Mouse (Mus musculus) retina, adult 2 months (tissue): Measurements from ENCODE around the gene Myf6.

Experiments
- DNase-seq: peaks from one replicate; pipeline ENCODE4 v3.0.0-alpha.2; 2012; ENCODE audit warnings: low read depth, low spot score

Myf6 gene

DNA sequence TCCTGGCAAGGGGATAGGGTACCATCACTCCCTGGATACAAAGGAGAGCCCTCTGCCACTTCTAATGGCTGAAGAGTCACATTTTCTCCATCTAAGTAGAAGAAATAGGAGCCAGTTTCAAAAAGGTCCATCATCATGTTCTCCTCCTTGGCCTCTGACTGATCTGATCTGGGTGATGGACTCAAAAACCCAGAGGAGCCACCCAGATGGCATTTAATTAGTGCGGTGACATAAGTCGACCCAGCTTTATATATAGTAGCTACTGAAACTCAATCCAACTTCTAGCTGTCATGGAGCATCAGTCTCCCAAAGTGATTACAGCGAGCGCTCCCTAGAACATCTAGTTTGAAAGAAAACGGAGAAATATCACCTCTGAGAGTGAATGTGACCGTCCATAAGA lies at the start of gene Myf6:
TSS of gene Myf6 (minus strand) at position 170 of the 400 bp plus-strand sequence.
- no peak for DNase-seq

- DNase-seq, result no peak
Measured at GRCm38 (mm10) chr10:107543026-107543425, 48.5 kb upstream of the Myf6 start.

- no peak for DNase-seq
Measured at GRCm38 (mm10) chr10:107528758-107529157, 34.2 kb upstream of the Myf6 start.

GRCm38 (mm10) chr10:107519216-107519615 lies 24.7 kb upstream of the Myf6 start:
- DNase-seq, result no peak

- DNase-seq, result no peak
Measured at GRCm38 (mm10) chr10:107516641-107517040, 22.1 kb upstream of the Myf6 start.

DNA sequence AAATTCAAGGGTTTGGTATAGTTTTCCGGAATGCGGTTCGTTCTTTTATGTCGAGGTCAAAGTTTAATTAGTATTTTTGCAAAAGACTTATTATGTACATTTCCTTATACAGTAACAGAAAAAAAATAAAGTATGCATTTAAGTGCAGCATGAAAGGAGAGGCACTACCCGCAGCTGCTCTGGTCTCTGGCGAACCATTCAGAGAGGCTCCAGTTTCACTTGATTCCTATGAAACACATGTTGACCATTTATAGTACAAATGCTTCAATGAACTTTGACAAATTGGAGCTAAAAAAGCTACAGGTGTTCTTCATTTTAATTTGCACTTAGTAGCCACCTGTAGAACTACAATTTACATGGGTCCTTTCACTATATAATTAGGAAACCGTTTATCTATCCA lies 20.2 kb upstream of the Myf6 start:
- DNase-seq, result no peak

DNA sequence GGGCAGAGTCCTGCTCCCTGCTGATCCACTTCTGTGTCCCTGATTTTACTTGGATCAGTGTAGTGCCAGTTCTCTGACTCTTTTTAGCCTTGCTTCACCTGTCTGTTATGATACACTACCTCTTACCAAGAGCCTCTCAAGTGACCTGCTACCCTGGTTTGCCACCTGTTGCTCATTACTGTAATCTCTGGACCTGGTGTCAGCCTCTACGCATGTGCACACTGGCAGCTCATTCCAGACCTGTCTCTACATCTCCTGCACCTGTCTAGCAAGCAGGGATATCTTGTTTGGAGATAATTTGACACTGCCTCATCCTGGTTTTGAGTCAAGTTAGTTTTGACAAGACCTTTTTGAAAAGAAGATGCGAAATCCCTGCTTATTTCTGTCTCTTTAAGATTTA lies 11.9 kb upstream of the Myf6 start:
- no peak for DNase-seq

DNA sequence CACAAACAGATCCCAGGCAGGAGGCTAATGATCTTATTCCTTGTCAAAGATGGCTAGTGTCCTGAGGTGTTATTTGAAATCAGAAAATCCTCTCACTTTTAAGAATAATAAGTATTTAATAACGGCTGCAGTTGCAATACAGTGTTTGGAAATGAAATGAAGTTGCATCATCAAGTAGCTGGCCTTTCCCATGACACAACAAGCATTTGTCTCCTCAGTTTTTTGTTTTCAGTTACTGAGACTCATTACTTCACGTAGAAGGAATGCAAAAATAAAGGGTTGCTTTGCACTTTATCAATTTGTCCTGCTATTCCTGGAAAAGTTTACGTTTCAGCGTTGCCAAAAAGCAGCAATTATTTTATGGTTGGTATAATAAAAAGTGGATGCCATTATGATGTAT lies 8.9 kb upstream of the Myf6 start:
- DNase-seq, result no peak

- no peak for DNase-seq
Measured at GRCm38 (mm10) chr10:107502193-107502592, 7.7 kb upstream of the Myf6 start.

DNA sequence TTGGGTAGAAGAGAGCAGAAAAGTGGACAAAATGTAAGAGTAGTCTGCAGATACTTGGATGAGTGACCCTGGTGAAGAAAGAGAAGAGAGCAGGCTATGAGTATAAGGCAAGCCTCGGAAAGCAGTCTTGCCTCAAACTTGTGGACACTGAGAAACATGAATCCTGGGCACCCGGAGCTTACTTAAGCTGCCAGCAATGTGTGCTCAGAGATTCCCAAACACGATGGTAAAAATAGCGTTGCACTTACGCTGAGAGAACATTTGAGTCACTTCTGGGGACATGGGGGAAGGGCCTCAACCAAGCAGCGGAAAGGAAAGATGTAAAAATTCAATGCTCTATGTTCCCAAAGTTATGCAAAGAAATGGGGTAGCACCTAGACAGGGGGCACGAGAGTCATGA lies 5.1 kb upstream of the Myf6 start:
- DNase-seq, result no peak

DNA sequence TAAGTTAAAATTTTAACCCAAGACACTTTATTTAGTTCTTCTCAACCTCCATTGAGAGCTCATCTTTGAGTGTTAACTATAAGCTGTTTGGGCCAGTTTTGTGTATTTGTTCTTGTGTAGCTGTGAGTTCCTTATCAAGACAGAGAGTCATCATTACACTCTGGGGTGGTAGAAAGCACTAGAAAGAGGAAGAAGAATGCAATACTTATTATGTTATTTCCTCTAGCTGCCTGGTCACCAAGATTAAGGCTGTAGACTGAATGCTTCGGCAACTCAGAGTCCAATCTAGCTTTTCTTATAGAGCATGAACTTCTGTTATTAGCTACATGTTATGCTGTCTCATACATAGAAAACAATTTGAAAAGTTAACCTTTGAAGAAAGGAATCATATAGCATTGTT lies 1.9 kb upstream of the Myf6 start:
- DNase-seq, result no peak

- no peak for DNase-seq
Measured at GRCm38 (mm10) chr10:107493580-107494474, 710 bp downstream of the Myf6 start.

- DNase-seq, result no peak
Measured at GRCm38 (mm10) chr10:107492867-107493579, 1.5 kb downstream of the Myf6 start.

GRCm38 (mm10) chr10:107488654-107489315 lies 5.8 kb downstream of the Myf6 start:
- no peak for DNase-seq

- no peak for DNase-seq
Measured at GRCm38 (mm10) chr10:107486770-107487169, 7.8 kb downstream of the Myf6 start.

- no peak for DNase-seq
Measured at GRCm38 (mm10) chr10:107485870-107486269, 8.7 kb downstream of the Myf6 start, which contains the start of gene Myf5. TSS of gene Myf5 (minus strand) at chr10:107486134.

GRCm38 (mm10) chr10:107484050-107484449 lies 10.5 kb downstream of the Myf6 start:
- DNase-seq, result no peak

DNA sequence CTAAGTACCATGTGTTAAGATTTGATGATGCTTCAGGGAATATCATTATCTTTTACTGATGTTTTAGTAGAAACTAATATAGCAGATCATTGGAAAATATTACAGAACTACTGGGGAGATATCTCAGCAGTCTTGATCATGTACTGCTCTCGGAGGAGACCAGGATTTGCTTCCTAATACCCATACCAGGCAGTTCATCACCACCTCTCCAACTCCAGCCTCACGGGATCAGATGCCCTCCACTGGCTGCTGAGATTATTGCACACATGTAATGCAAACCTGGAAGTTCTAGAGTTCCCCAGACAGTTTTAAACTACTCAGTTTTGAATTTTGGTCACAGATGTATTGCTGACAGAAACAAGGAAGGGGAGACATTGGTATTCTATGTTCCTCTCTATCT lies 21.0 kb downstream of the Myf6 start:
- DNase-seq, result no peak

DNA sequence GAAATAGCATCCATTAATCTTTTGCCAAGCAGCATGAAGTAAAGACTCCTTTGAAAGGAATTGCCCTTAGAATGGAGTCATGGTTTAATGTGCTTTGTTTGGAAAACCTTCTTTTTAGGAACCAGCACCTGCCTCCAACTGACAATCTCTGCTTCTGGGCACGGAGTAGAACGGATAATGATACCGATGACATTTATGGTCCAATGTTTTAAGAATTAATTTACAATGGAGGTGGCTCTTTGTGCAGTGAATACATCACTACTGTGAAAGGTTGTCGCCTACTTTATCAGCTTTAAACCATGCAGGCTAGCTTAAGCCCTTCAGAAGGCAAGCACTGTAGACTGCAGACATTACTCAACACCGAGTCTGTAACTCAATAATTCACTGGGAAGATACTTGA lies 22.8 kb downstream of the Myf6 start:
- no peak for DNase-seq

DNA sequence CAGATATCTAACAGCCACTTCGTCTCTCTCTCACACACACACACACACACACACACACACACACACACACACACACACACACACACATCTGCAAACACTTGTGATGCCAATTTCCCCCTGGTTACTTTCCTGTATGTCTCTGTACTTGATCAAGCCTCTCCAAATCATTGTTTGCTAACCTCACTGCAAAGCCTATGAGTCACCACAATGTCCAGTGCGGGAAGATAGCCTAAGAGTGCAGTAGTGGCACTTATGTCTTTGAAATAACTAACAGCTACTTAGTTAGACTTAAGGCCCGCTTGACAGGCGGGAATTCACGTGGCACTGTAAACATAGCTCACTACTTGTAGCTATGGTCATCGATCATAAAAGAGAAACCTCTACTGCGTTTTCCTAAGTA lies 26.7 kb downstream of the Myf6 start:
- DNase-seq, result no peak

GRCm38 (mm10) chr10:107449496-107450330 lies 44.8 kb downstream of the Myf6 start:
- no peak for DNase-seq
